Mouse (Mus musculus) erythroblast, adult 5-6 weeks (primary cell): ENCODE measurements around the gene Ermard. TPM values are rescaled to one million over a fixed set of nuclear protein-coding genes. Genes with fewer than 3 reads are reported as not detected.

ENCODE experiments used
- ATAC-seq: replicated peaks from 2 replicates; pipeline ENCODE4 v1.8.0; 2016; ENCODE audit warnings: moderate number of reproducible peaks, mild to moderate bottlenecking, moderate TSS enrichment, inconsistent platforms; ENCODE audit not compliant: poor library complexity, low FRiP score, severe bottlenecking
- total RNA-seq, 2 experiments: library from RNA; stranded (forward) in 1 of 2; stranded (reverse) in 1 of 2; fragments of 150-400 nt in 1 of 2; fragments of 200-764, 138-1000 nt in 1 of 2; gene quantifications; 2 replicates each; pipeline versions ENCODE4 v1.2.3 to v1.2.4; 2015 to 2017; ENCODE audit warnings: low replicate concordance in 2 of 2

Gene Ermard
- total RNA-seq, 2 experiments from 2014 or later = 17.9 to 35.0 TPM

DNA sequence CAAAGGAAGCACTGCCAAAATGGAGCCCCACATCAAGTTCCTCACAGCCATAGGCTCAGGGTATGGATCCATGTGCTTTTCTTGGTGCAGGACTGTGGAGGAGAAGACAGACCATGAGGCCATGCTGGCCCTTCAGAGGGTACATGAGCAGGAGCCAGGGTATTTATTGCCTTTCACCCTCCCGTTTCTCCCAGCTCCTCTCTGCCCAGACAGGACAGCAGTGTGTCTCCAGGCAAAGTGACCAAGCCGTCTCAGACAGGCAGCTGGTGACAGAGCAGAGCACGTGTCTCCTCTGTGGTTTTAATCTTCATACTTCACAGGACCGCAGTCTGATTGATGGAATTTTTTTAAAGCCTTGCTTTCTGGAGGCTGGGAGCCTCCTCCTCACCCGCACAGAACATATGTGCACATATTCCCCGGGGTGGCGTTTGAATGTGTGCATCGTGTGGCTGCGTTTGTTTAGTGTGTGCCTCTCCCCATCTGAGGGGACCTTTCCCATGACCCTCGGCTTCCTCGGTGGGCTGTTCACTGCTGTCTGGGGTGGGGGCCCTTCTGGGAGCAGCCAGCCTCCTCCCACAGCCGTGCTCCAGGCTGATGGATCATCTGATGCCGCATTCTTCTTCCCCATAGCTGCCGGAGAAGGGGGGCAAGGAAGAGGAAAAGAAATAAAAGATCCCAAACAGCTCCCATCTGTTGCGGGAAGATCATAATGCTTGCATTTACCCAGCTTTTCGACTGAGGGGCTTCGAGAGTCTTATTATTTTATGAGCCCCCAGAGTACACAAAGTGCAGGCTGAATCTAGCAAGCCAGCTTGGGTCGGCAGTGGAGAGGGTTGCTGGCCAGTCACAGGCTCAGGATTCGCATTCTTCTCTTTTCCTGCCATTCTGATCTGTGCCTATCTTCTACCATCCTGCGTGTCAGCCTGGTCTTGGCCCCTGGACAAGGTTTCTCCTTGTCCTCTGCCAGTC is 67.7 kb downstream of the Ermard start:
- no peak for ATAC-seq

DNA sequence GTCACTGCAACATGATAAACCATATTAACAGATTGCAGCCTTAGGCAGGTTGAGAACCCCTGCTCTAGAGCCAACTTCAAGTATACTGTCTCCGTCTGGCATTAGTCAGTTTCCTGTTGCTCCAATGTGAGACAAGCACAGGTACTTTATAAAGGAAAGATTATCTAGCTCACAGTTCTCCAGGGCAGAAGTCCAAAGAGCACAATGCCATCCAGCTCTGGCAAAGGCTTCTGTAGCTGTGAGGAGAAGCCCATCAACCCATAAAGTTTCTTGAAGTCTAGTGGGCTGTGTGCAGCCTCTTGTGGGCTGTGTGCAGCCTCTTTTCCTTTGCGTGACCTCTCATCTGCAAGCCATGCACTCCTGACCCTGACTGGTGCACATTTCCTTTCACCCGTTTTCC is 74.5 kb downstream of the Ermard start:
- ATAC-seq = no peak

DNA sequence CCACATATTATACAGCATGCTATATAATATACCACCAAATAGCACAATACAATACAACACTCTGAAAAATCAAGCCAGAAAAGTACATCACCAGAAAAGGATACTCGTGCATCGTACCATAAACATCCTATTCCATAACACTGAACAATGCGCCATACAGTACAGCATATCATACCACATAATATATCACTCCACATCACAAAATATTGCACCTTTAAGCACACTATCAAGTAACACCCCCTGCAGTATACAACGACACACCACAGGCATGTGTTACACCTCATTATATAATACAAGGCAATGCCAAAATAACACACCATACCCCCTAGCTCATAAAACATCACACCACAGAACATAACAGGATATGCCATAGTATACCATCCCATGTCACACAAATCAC is 79.1 kb downstream of the Ermard start:
- ATAC-seq = no peak

DNA sequence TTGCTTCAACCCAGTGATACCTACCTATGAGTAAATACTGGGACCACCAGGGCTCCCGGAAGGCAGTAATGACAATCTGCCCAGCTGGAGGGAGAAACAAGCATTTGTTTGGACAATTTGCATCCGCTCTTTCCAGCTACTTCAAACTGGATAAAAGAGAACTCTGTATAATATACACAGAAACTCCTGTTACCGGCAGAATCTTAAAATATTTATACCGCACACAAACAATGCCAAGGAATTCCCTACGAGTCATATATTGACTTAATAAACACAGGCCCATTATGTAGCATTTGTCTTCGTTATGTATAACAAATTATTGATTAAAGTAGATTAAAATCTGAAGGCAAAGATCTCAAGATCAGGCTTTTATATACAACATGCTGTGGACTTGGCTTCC is 79.6 kb downstream of the Ermard start:
- no peak for ATAC-seq

DNA sequence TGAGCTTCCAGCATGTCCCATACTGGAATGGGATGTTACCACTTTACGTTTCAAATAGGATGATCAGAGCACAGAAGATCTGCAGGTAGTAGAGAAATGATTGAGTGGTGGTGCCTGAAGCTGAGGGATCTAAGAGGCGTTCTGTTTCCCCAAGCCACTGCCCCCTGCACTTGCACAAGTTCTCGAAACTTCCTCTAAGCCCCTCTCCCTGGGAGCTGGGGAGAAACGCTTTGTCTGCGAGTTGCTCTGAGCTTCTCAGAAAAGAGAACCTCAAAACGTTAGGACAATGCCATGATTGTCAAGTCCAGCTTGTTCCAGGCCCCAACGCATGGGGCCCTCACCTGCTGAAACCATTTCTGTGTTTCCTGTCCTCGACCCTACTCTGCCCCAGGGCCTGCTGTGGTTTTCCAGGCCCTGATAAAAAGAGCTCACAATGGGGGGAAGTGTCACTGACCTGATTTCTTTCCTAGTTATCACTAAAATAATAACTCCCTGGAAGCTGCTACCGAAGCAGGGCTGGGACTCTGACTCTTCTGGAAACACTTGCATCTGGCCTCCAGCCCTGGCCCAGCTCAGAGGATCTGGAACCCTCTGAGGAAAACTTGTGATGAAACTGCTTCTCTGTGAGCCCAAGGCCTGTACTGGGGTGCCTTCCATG is 88.8 kb downstream of the Ermard start:
- ATAC-seq = no peak

DNA sequence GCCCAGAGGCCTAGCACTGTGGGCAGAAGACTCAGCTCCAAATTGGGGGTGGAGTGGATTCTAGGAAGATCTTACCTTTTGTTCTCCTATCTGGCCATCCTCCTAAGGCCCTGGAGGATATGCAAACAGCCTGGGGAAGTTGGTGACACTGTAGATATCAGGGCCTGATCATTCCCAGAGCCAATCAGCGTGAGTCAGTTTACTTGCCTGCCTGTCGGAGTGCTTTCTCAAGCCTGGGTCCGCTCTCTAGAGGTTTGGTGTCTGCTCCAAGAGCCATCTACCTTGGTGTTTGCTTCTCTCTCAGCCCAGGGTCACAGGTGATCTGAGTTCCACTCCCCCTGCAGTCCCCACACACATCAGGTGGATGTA is 89.3 kb downstream of the Ermard start:
- no peak for ATAC-seq

DNA sequence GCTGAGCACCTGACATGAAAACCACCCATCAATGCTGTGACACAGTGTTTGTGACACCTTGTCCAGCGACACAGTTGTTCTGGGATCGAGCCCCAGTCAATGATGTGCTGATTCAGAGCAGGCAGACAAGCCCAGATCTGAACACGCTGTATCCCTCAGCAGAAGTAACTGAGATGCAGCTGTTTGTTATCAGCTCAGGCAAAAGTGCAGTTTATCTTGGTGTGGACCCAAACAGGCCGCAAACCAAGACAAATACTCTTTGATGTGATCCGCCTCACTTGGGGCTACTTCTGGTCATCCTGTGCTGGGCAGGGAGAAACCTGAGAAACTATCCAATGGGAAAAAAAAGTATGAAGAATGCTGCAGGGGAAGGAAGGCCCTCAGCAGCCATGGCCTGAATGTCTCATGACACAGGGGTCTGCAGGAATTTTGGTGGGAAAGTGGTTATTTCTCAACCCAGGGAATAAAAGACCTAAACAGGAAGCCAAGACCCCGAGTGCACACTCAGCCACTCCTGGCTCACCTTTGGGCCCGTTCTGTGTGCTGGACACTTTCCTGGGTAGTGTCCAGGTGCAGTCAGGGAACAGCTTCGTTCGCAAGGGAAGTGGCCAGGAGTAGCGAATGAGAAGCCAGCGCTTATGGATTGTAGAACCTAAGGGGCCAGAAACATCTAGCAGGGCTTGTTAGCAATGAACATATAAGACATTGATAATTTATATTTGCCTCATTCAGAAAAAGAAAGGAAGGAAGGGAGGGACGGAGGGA is 94.1 kb downstream of the Ermard start:
- no peak for ATAC-seq

DNA sequence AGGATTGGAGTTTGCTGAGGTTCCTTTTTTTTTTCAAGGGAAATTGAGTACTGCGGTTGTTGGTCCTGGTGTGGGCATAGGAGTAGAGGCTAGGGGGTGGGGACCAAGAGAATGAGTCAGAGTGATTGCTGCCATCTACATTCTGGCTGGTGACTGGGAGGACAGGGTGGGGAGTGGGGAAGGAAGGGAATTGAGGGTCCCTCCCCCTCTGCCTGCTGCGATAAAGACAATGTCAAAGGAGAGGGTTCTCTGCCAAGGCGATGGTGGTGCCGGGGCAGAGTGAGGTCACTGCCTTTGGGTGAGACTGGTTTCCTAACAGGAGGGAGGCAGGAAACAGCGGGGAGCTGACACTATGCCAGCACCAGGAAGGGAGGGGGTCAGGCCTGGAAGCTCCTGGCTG is 96.4 kb downstream of the Ermard start:
- no peak for ATAC-seq

Other genes starting within 250 kb of the Ermard start
- not detected in 2 replicates for gene Wdr27, start 98.0 kb upstream of the Ermard start, total RNA-seq (2015; ENCODE audit: low replicate concordance)
- gene Wdr27, start 98.0 kb upstream of the Ermard start, total RNA-seq (2017; ENCODE audit: low replicate concordance) = not detected in 2 replicates
- gene 1600012H06Rik, start 98.0 kb upstream of the Ermard start, total RNA-seq (2015; ENCODE audit: low replicate concordance) = 5.4 and 9.0 TPM in 2 replicates
- 6.7 and 6.8 TPM in 2 replicates for gene 1600012H06Rik, start 98.0 kb upstream of the Ermard start, total RNA-seq (2017; ENCODE audit: low replicate concordance)
- 88.6 and 101 TPM in 2 replicates for gene Phf10, start 79.9 kb upstream of the Ermard start, total RNA-seq (2015; ENCODE audit: low replicate concordance)
- gene Phf10, start 79.9 kb upstream of the Ermard start, total RNA-seq (2017; ENCODE audit: low replicate concordance) = 42.1 and 49.3 TPM in 2 replicates
- gene 9030025P20Rik, start 62.7 kb upstream of the Ermard start, total RNA-seq (2015; ENCODE audit: low replicate concordance) = 0.96 and 1.3 TPM in 2 replicates
- gene 9030025P20Rik, start 62.7 kb upstream of the Ermard start, total RNA-seq (2017; ENCODE audit: low replicate concordance) = 0.94 and 3.1 TPM in 2 replicates
- gene Gm3417, start 62.4 kb upstream of the Ermard start, total RNA-seq (2015; ENCODE audit: low replicate concordance) = not detected in 2 replicates
- gene Gm3417, start 62.4 kb upstream of the Ermard start, total RNA-seq (2017; ENCODE audit: low replicate concordance) = not detected in 2 replicates
- gene Gm3435, start 31.0 kb upstream of the Ermard start, total RNA-seq (2015; ENCODE audit: low replicate concordance) = not detected in 2 replicates
- gene Gm3435, start 31.0 kb upstream of the Ermard start, total RNA-seq (2017; ENCODE audit: low replicate concordance) = 2.1 and 6.7 TPM in 2 replicates
- gene Tcte3, start 280 bp downstream of the Ermard start, total RNA-seq (2015; ENCODE audit: low replicate concordance) = not detected in 2 replicates
- not detected in 2 replicates for gene Tcte3, start 280 bp downstream of the Ermard start, total RNA-seq (2017; ENCODE audit: low replicate concordance)
- 1.0 TPM in 1 of 2 replicates, not detected in the other for gene Gm3448, start 329 bp downstream of the Ermard start, total RNA-seq (2015; ENCODE audit: low replicate concordance)
- 2.4 and 4.8 TPM in 2 replicates for gene Gm3448, start 329 bp downstream of the Ermard start, total RNA-seq (2017; ENCODE audit: low replicate concordance)